Mouse (Mus musculus) thymus, postnatal 25 days (tissue): ENCODE data around the gene Gm28891.
"Not testable (repeated sequence)": the region's sequence is repeated elsewhere in the genome, so short reads cannot be mapped to it uniquely, and the experiment has no call there.

Experiments used
- DNase-seq: peaks from one replicate; pipeline ENCODE4 v3.0.0; 2022

Gm28891 gene

DNA sequence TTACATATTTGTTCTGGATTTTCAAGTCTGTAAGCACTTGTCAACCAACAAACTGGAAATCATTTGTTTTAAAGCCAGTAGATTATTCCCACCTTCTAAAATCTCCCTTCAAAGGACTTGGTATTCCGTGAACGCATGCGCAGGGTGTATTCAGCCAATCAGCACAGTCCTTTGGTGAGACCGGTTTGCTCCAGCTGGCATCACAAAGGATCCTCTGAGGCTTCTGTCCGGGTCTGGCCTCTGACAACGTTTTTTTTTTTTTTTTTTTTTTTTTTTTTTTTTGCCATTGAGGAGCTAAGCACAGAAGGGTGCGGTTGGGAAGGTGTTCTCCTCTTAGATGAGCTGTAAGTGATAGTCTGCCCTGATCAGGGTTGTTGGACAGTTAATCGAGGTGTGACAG, at the start of gene Gm28891:
Gene Gm28891 (plus strand): TSS at position 301 of the 400 bp plus-strand sequence.
- DNase-seq, result not testable (repeated sequence)
